Mouse (Mus musculus): ENCODE measurements around the gene Kdelr2. TPM values are rescaled to one million over a fixed set of nuclear protein-coding genes. Genes with fewer than 3 reads are reported as not detected.

Kdelr2 gene
- polyA plus RNA-seq, 2 experiments = 189 to 493 TPM

DNA sequence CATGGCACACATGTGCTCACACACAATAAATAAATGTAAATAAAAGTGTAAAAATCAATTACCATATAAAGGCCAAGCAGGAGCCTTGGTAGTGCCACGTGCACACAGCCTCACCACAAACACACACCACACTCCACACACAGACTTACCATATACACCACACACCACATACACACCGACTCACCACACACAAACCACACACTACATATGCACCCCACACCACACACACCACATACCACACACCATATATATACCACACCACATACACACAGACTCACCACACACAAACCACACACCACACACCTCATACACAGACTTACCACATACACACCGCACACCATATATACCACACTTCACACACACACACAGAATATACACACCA is 67.5 kb downstream of the Kdelr2 start:
- 89% methylated on average over 3 of the region's 3 CpGs for WGBS
- ATAC-seq (ENCODE audit: low FRiP score, low read depth) (no peak), DNase-seq (ENCODE audit: low spot score) (no peak)
- H3K4me2 ChIP-seq (replicated peaks; ENCODE audit: low read depth, low read length, severe bottlenecking) = no peak overlapping the region
- H3K27me3 ChIP-seq (ENCODE audit: control insufficient read depth, insufficient read depth, low read length) = no peaks in the 10 kb centered on the region
- H3K9me3 ChIP-seq (ENCODE audit: control insufficient read depth, low read length) = no peaks in the 10 kb centered on the region
- no peak overlapping the region for H3K27ac ChIP-seq (replicated peaks; ENCODE audit: low read depth, low read length)
- no peak overlapping the region for H3K9ac ChIP-seq (ENCODE audit: low read depth, low read length, severe bottlenecking)
- H3K36me3 ChIP-seq (ENCODE audit: control insufficient read depth, insufficient read depth, low read length) = peaks cover 32% of the 10 kb centered on the region
- no peak for TF ChIP-seq POLR2A (IDR thresholded peaks at IDR 0.05; ENCODE audit: borderline replicate concordance, extremely low read depth, insufficient read depth, insufficient read length)
- H3K4me1 ChIP-seq (ENCODE audit: control insufficient read depth, insufficient read depth, low read length) = no peaks in the 10 kb centered on the region
- H3K4me3 ChIP-seq (replicated peaks; ENCODE audit: low read length) = no peak overlapping the region

Other genes with a start within 250 kb of the Kdelr2 start
- 21.0 TPM in 2 replicates for gene Rbak, start 223.1 kb upstream of the Kdelr2 start, polyA plus RNA-seq (2012; rRNA removed)
- gene Rbak, start 223.1 kb upstream of the Kdelr2 start, polyA plus RNA-seq (2014; fragmentation: Nextera tagmentation; extraction: Ambion mirVana) = 8.8 and 12.6 TPM in 2 replicates
- not detected in 2 replicates for gene Spdye4b, start 222.8 kb upstream of the Kdelr2 start, polyA plus RNA-seq (2012; rRNA removed)
- not detected in 2 replicates for gene Spdye4b, start 222.8 kb upstream of the Kdelr2 start, polyA plus RNA-seq (2014; fragmentation: Nextera tagmentation; extraction: Ambion mirVana)
- not detected in 2 replicates for gene Spdye4a, start 176.9 kb upstream of the Kdelr2 start, polyA plus RNA-seq (2012; rRNA removed)
- gene Spdye4a, start 176.9 kb upstream of the Kdelr2 start, polyA plus RNA-seq (2014; fragmentation: Nextera tagmentation; extraction: Ambion mirVana) = not detected in 2 replicates
- 25.2 and 30.9 TPM in 2 replicates for gene Zfp12, start 168.7 kb upstream of the Kdelr2 start, polyA plus RNA-seq (2012; rRNA removed)
- gene Zfp12, start 168.7 kb upstream of the Kdelr2 start, polyA plus RNA-seq (2014; fragmentation: Nextera tagmentation; extraction: Ambion mirVana) = 19.1 and 22.2 TPM in 2 replicates
- gene Zfp316, start 133.8 kb upstream of the Kdelr2 start, polyA plus RNA-seq (2012; rRNA removed) = 9.1 and 12.2 TPM in 2 replicates
- gene Zfp316, start 133.8 kb upstream of the Kdelr2 start, polyA plus RNA-seq (2014; fragmentation: Nextera tagmentation; extraction: Ambion mirVana) = 2.8 and 4.1 TPM in 2 replicates
- gene Zfp853, start 110.2 kb upstream of the Kdelr2 start, polyA plus RNA-seq (2012; rRNA removed) = 9.1 and 11.4 TPM in 2 replicates
- gene Zfp853, start 110.2 kb upstream of the Kdelr2 start, polyA plus RNA-seq (2014; fragmentation: Nextera tagmentation; extraction: Ambion mirVana) = 0.26 and 0.35 TPM in 2 replicates
- 25.2 and 35.2 TPM in 2 replicates for gene E130309D02Rik, start 88.5 kb upstream of the Kdelr2 start, polyA plus RNA-seq (2012; rRNA removed)
- 29.2 and 33.3 TPM in 2 replicates for gene E130309D02Rik, start 88.5 kb upstream of the Kdelr2 start, polyA plus RNA-seq (2014; fragmentation: Nextera tagmentation; extraction: Ambion mirVana)
- gene Zdhhc4, start 74.6 kb upstream of the Kdelr2 start, polyA plus RNA-seq (2012; rRNA removed) = 67.2 and 92.8 TPM in 2 replicates
- gene Zdhhc4, start 74.6 kb upstream of the Kdelr2 start, polyA plus RNA-seq (2014; fragmentation: Nextera tagmentation; extraction: Ambion mirVana) = 85.2 and 86.3 TPM in 2 replicates
- 1.5 and 2.2 TPM in 2 replicates for gene Grid2ip, start 46.5 kb upstream of the Kdelr2 start, polyA plus RNA-seq (2012; rRNA removed)
- gene Grid2ip, start 46.5 kb upstream of the Kdelr2 start, polyA plus RNA-seq (2014; fragmentation: Nextera tagmentation; extraction: Ambion mirVana) = 0.51 and 0.89 TPM in 2 replicates
- gene Daglb, start 60.7 kb downstream of the Kdelr2 start, polyA plus RNA-seq (2012; rRNA removed) = 7.9 and 9.8 TPM in 2 replicates
- gene Daglb, start 60.7 kb downstream of the Kdelr2 start, polyA plus RNA-seq (2014; fragmentation: Nextera tagmentation; extraction: Ambion mirVana) = 7.3 and 8.3 TPM in 2 replicates
- 461 and 513 TPM in 2 replicates for gene Rac1, start 124.2 kb downstream of the Kdelr2 start, polyA plus RNA-seq (2012; rRNA removed)
- gene Rac1, start 124.2 kb downstream of the Kdelr2 start, polyA plus RNA-seq (2014; fragmentation: Nextera tagmentation; extraction: Ambion mirVana) = 535 and 556 TPM in 2 replicates
- 50.6 and 52.9 TPM in 2 replicates for gene Cyth3, start 218.6 kb downstream of the Kdelr2 start, polyA plus RNA-seq (2012; rRNA removed)
- gene Cyth3, start 218.6 kb downstream of the Kdelr2 start, polyA plus RNA-seq (2014; fragmentation: Nextera tagmentation; extraction: Ambion mirVana) = 60.5 and 67.7 TPM in 2 replicates

Measured in limb, embryonic 14.5 days (tissue).